15 mouse cellular contexts compared by ENCODE assay signal in genomic region chr8:92439713-92440436, GRCm38 (mm10).
DNase-seq lines count a peak whose midpoint lies in the region; ATAC-seq and TF ChIP-seq lines count a peak whose summit lies in the region.
"Had no signal": no experiment of that assay in that cellular context is flagged by ENCODE, and none has a peak within 500 bp of the region (broad histone marks: within the 10 kb centered on the region; RNA-seq: fewer than 3 reads in every experiment).

No protein-coding gene starts in this region.

- H3K36me3 ChIP-seq in lung, embryonic 15.5 days, result no peaks in the 10 kb centered on the region
- H3K36me3 ChIP-seq in lung, postnatal 0 days (ENCODE audit: insufficient read depth, low read length), result no peaks in the 10 kb centered on the region
- H3K36me3 ChIP-seq in kidney, adult 2 months (ENCODE audit: control insufficient read depth, insufficient read depth, low read length), result no peaks in the 10 kb centered on the region
- H3K36me3 ChIP-seq: forebrain, embryonic 12.5 days; hindbrain, embryonic 10.5 days; liver, embryonic 15.5 days had no signal

- H3K27me3 ChIP-seq in lung, embryonic 15.5 days, result no peaks in the 10 kb centered on the region; the same call in 1 of the 2 replicates
- H3K27me3 ChIP-seq in lung, postnatal 0 days (replicated peaks; ENCODE audit: insufficient read depth, low read length), result no peaks in the 10 kb centered on the region
- no peaks in the 10 kb centered on the region for H3K27me3 ChIP-seq in kidney, adult 2 months (replicated peaks; ENCODE audit: control insufficient read depth, insufficient read depth, low read length)
- H3K27me3 ChIP-seq: liver, embryonic 15.5 days had no signal

- 0 out of 2 replicates have a peak, but pooled peaks have one; percentile 8 for ATAC-seq in lung, embryonic 15.5 days (ENCODE audit: borderline replicate concordance, extremely low read depth, low FRiP score, low TSS enrichment)
- no peak for ATAC-seq in lung, postnatal 0 days
- no peak for ATAC-seq in megakaryocyte progenitor cell, adult 5-6 weeks (replicated peaks; ENCODE audit: poor library complexity)
- ATAC-seq: intestine, embryonic 16.5 days had no signal

- DNase-seq in lung, postnatal 0 days (ENCODE audit: low spot score), result no peak
- peak; percentile 46 for DNase-seq in brain, embryonic 14.5 days (ENCODE audit: low read depth)
- peak; percentile 42 for DNase-seq in kidney, adult 2 months
- peak; percentile 24 to 56 for DNase-seq in kidney, postnatal 25 days
- no peak for DNase-seq in thymus, postnatal 4 days
- DNase-seq: adrenal gland, adult 2 months; cerebellum, adult 18-20 months; gastrocnemius, postnatal 36 days had no signal

- no peak overlapping the region for H3K4me2 ChIP-seq in lung, embryonic 15.5 days
- H3K4me2 ChIP-seq in lung, postnatal 0 days (replicated peaks; ENCODE audit: low read depth, low read length), result no peak overlapping the region
- H3K4me2 ChIP-seq: forebrain, embryonic 12.5 days; liver, embryonic 15.5 days had no signal

- 56% methylated on average over 9 of the region's 9 CpGs for WGBS in lung, embryonic 15.5 days
- WGBS in lung, postnatal 0 days, result 47% methylated on average over 9 of the region's 9 CpGs
- 24% methylated on average over 9 of the region's 9 CpGs for WGBS in kidney, adult 2 months

- no peak for TF ChIP-seq CTCF in lung, postnatal 0 days (IDR thresholded peaks at IDR 0.05)
- no peak for TF ChIP-seq CTCF in brain, embryonic 14.5 days (IDR thresholded peaks at IDR 0.05; ENCODE audit: borderline replicate concordance, extremely low read depth, insufficient read depth, insufficient read length)
- TF ChIP-seq CTCF in kidney, adult 2 months (conservative IDR thresholded peaks at IDR 0.05; ENCODE audit: insufficient read depth, insufficient read length, low read depth, low read length), result no peak

- no peak overlapping the region for H3K27ac ChIP-seq in lung, embryonic 15.5 days
- H3K27ac ChIP-seq in lung, postnatal 0 days (ENCODE audit: low read length), result no peak overlapping the region
- no peak overlapping the region for H3K27ac ChIP-seq in kidney, adult 2 months (ENCODE audit: insufficient read depth, low read depth, low read length)
- H3K27ac ChIP-seq: forebrain, embryonic 12.5 days; hindbrain, embryonic 10.5 days; liver, embryonic 15.5 days had no signal

- H3K9me3 ChIP-seq in lung, embryonic 15.5 days, result no peaks in the 10 kb centered on the region
- H3K9me3 ChIP-seq in lung, postnatal 0 days (ENCODE audit: low read length), result no peaks in the 10 kb centered on the region
- H3K9me3 ChIP-seq: forebrain, embryonic 12.5 days; hindbrain, embryonic 10.5 days; liver, embryonic 15.5 days had no signal

- 0 out of 2 replicates have a peak, but pooled peaks cover 3% of the 10 kb centered on the region for H3K4me1 ChIP-seq in lung, embryonic 15.5 days
- H3K4me1 ChIP-seq in lung, postnatal 0 days (ENCODE audit: insufficient read depth, low read depth, low read length), result no peaks in the 10 kb centered on the region
- no peaks in the 10 kb centered on the region for H3K4me1 ChIP-seq in kidney, adult 2 months (ENCODE audit: control insufficient read depth, insufficient read depth, low read length)
- H3K4me1 ChIP-seq: forebrain, embryonic 12.5 days; liver, embryonic 15.5 days; megakaryocyte, embryonic 14.5 days had no signal

- no peak for TF ChIP-seq POLR2A in brain, embryonic 14.5 days (IDR thresholded peaks at IDR 0.05; ENCODE audit: borderline replicate concordance, extremely low read depth, insufficient read depth, insufficient read length, poor library complexity, severe bottlenecking)
- TF ChIP-seq POLR2A in kidney, adult 2 months (IDR thresholded peaks at IDR 0.05; ENCODE audit: low read depth, low read length), result no peak

- H3K4me3 ChIP-seq in lung, embryonic 15.5 days, result no peak overlapping the region
- no peak overlapping the region for H3K4me3 ChIP-seq in lung, postnatal 0 days (ENCODE audit: low read depth, low read length)
- no peak overlapping the region for H3K4me3 ChIP-seq in kidney, adult 2 months (ENCODE audit: insufficient read depth, low read depth, low read length)
- H3K4me3 ChIP-seq: forebrain, embryonic 12.5 days; hindbrain, embryonic 10.5 days; liver, embryonic 15.5 days; megakaryocyte, embryonic 14.5 days had no signal

- H3K9ac ChIP-seq in lung, embryonic 15.5 days, result no peak overlapping the region
- H3K9ac ChIP-seq in lung, postnatal 0 days (replicated peaks; ENCODE audit: low read depth), result no peak overlapping the region
- H3K9ac ChIP-seq: forebrain, embryonic 12.5 days; liver, embryonic 15.5 days had no signal

- TF ChIP-seq EP300 in lung, postnatal 0 days (IDR thresholded peaks at IDR 0.05), result no peak

Comparison
In these comparisons a context has a peak if more than half of its experiments do, and no peak if none do; other contexts are left out.
1. DNase-seq: peak in brain, embryonic 14.5 days (single experiment), kidney, adult 2 months (single experiment) and kidney, postnatal 25 days (2 of 2); none in lung, postnatal 0 days (single experiment) and thymus, postnatal 4 days (single experiment).